In genomic region chr3:21961746-21962145, GRCm38 (mm10) we compare ENCODE assay signal across 10 mouse cellular contexts.
DNase-seq lines count a peak whose midpoint lies in the region; ATAC-seq and TF ChIP-seq lines count a peak whose summit lies in the region.
"Had no signal": no experiment of that assay in that cellular context is flagged by ENCODE, and none has a peak within 500 bp of the region (broad histone marks: within the 10 kb centered on the region; RNA-seq: fewer than 3 reads in every experiment).

No protein-coding gene starts in this region.

- no peaks in the 10 kb centered on the region for H3K9me3 ChIP-seq in lung, postnatal 0 days (ENCODE audit: low read length)
- H3K9me3 ChIP-seq in liver, embryonic 16.5 days (replicated peaks; ENCODE audit: control insufficient read depth, low read length), result no peaks in the 10 kb centered on the region
- H3K9me3 ChIP-seq in stomach, postnatal 0 days (ENCODE audit: control insufficient read depth, low read length), result no peaks in the 10 kb centered on the region
- no peaks in the 10 kb centered on the region for H3K9me3 ChIP-seq in midbrain, embryonic 13.5 days
- H3K9me3 ChIP-seq: intestine, embryonic 15.5 days had no signal

- WGBS in lung, postnatal 0 days, result 74% methylated on average over 5 of the region's 5 CpGs
- WGBS in liver, embryonic 16.5 days (ENCODE audit: insufficient replicate concordance), result 45% methylated on average over 5 of the region's 5 CpGs
- WGBS in stomach, postnatal 0 days, result 75% methylated on average over 5 of the region's 5 CpGs
- WGBS in midbrain, embryonic 13.5 days, result 86% methylated on average over 5 of the region's 5 CpGs

- no peak for DNase-seq in lung, postnatal 0 days (ENCODE audit: low spot score)
- no peak for DNase-seq in lung, postnatal 4 days
- DNase-seq in T-cell, adult 2 months (ENCODE audit: low spot score), result peak; percentile 32
- DNase-seq in stomach, postnatal 0 days (ENCODE audit: low spot score), result no peak
- no peak for DNase-seq in left cerebral cortex, adult 11 months (ENCODE audit: low spot score)
- DNase-seq: heart, postnatal 36 days; retina, postnatal 1 day had no signal

- TF ChIP-seq EP300 in lung, postnatal 0 days (IDR thresholded peaks at IDR 0.05), result no peak
- TF ChIP-seq EP300 in stomach, postnatal 0 days (optimal IDR thresholded peaks at IDR 0.05), result no peak

- H3K9ac ChIP-seq in lung, postnatal 0 days (replicated peaks; ENCODE audit: low read depth), result no peak overlapping the region
- no peak overlapping the region for H3K9ac ChIP-seq in liver, embryonic 16.5 days (ENCODE audit: low read depth, low read length)
- H3K9ac ChIP-seq in stomach, postnatal 0 days (ENCODE audit: low read length), result no peak overlapping the region
- H3K9ac ChIP-seq in midbrain, embryonic 13.5 days (replicated peaks), result no peak overlapping the region
- H3K9ac ChIP-seq: intestine, embryonic 15.5 days had no signal

- ATAC-seq in lung, postnatal 0 days, result no peak
- no peak for ATAC-seq in liver, embryonic 16.5 days (ENCODE audit: low read depth)
- no peak for ATAC-seq in stomach, postnatal 0 days (ENCODE audit: low FRiP score, low TSS enrichment)
- ATAC-seq in midbrain, embryonic 13.5 days, result no peak

- H3K27me3 ChIP-seq in lung, postnatal 0 days (replicated peaks; ENCODE audit: insufficient read depth, low read length), result no peaks in the 10 kb centered on the region
- no peaks in the 10 kb centered on the region for H3K27me3 ChIP-seq in liver, embryonic 16.5 days (ENCODE audit: control insufficient read depth, insufficient read depth, low read depth, low read length)
- no peaks in the 10 kb centered on the region for H3K27me3 ChIP-seq in stomach, postnatal 0 days (ENCODE audit: control insufficient read depth, insufficient read depth, low read length)
- H3K27me3 ChIP-seq in midbrain, embryonic 13.5 days, result no peaks in the 10 kb centered on the region
- H3K27me3 ChIP-seq: intestine, embryonic 15.5 days had no signal

- H3K27ac ChIP-seq in lung, postnatal 0 days (ENCODE audit: low read length), result peak overlapping the region; percentile 54
- peak overlapping the region; percentile 13 for H3K27ac ChIP-seq in liver, embryonic 16.5 days (ENCODE audit: low read length)
- 0 out of 2 replicates have a peak overlapping the region, but pooled peaks have one; percentile 59 for H3K27ac ChIP-seq in stomach, postnatal 0 days (replicated peaks)
- H3K27ac ChIP-seq in midbrain, embryonic 13.5 days, result no peak overlapping the region

- TF ChIP-seq CTCF in lung, postnatal 0 days (IDR thresholded peaks at IDR 0.05), result no peak
- no peak for TF ChIP-seq CTCF in stomach, postnatal 0 days (IDR thresholded peaks at IDR 0.05; ENCODE audit: low read depth)

- H3K4me3 ChIP-seq in lung, postnatal 0 days (ENCODE audit: low read depth, low read length), result no peak overlapping the region
- no peak overlapping the region for H3K4me3 ChIP-seq in liver, embryonic 16.5 days (ENCODE audit: low read depth, low read length)
- H3K4me3 ChIP-seq in stomach, postnatal 0 days (ENCODE audit: low read depth, low read length), result no peak overlapping the region
- no peak overlapping the region for H3K4me3 ChIP-seq in midbrain, embryonic 13.5 days (replicated peaks)
- H3K4me3 ChIP-seq: intestine, embryonic 15.5 days had no signal

- H3K4me2 ChIP-seq in lung, postnatal 0 days (replicated peaks; ENCODE audit: low read depth, low read length), result no peak overlapping the region
- 0 out of 2 replicates have a peak overlapping the region, but pooled peaks have one; percentile 6 for H3K4me2 ChIP-seq in liver, embryonic 16.5 days (ENCODE audit: low read depth, low read length)
- no peak overlapping the region for H3K4me2 ChIP-seq in stomach, postnatal 0 days (replicated peaks; ENCODE audit: low read depth)
- no peak overlapping the region for H3K4me2 ChIP-seq in midbrain, embryonic 13.5 days (replicated peaks)
- H3K4me2 ChIP-seq: intestine, embryonic 15.5 days had no signal

- no peaks in the 10 kb centered on the region for H3K36me3 ChIP-seq in lung, postnatal 0 days (ENCODE audit: insufficient read depth, low read length)
- H3K36me3 ChIP-seq in liver, embryonic 16.5 days (ENCODE audit: control insufficient read depth, insufficient read depth), result no peaks in the 10 kb centered on the region
- H3K36me3 ChIP-seq in stomach, postnatal 0 days (ENCODE audit: control insufficient read depth, insufficient read depth, low read length), result no peaks in the 10 kb centered on the region
- H3K36me3 ChIP-seq in midbrain, embryonic 13.5 days, result no peaks in the 10 kb centered on the region
- H3K36me3 ChIP-seq: intestine, embryonic 15.5 days had no signal

- peaks cover 16% of the 10 kb centered on the region for H3K4me1 ChIP-seq in lung, postnatal 0 days (ENCODE audit: insufficient read depth, low read depth, low read length)
- peaks cover 19% of the 10 kb centered on the region for H3K4me1 ChIP-seq in liver, embryonic 16.5 days (ENCODE audit: control insufficient read depth, low read depth, low read length)
- H3K4me1 ChIP-seq in stomach, postnatal 0 days (replicated peaks; ENCODE audit: control insufficient read depth, insufficient read depth), result peaks cover 11% of the 10 kb centered on the region; the same call in 1 of the 2 replicates
- H3K4me1 ChIP-seq in midbrain, embryonic 13.5 days (replicated peaks), result 0 out of 2 replicates have a peak, but pooled peaks cover 8% of the 10 kb centered on the region
